Mouse (Mus musculus) liver, postnatal 0 days (tissue): ENCODE measurements at regions not wholly inside any gene's neighbourhood (a gene's known extent, or its start where the extent isn't known, plus 50 kb on each side); places are given as distances from the start of the nearest gene placed in this dataset.

Experiments used
- CTCF ChIP-seq: sonication (generic); IDR thresholded peaks from 2 replicates; pipeline ENCODE4 v1.5.1; 2016; ENCODE audit warnings: antibody characterized with exemption, low read depth
- EP300 ChIP-seq: IDR thresholded peaks from 2 replicates; pipeline ENCODE4 v1.6.1; 2016; ENCODE audit warnings: antibody characterized with exemption, low read depth, mild to moderate bottlenecking

GRCm38 (mm10) chr1:82068571-82068970 is 164.3 kb upstream of the Gm9747 start:
- no peak for TF ChIP-seq CTCF
- TF ChIP-seq EP300, result no peak
